Mouse (Mus musculus) cerebellum, postnatal 10 days (tissue): Measurements from ENCODE around the gene Cntfr.
"Not testable (repeated sequence)": the region's sequence is repeated elsewhere in the genome, so short reads cannot be mapped to it uniquely, and the experiment has no call there.

Source experiments
- DNase-seq, 2 experiments: peaks; one replicate each; pipeline ENCODE4 v3.0.0; 2021; ENCODE audit warnings: mixed read lengths in 2 of 2

Gene Cntfr

GRCm38 (mm10) chr4:41708192-41708745, 11.4 kb upstream of the Cntfr start:
- DNase-seq = peak; percentile 70 to 89

GRCm38 (mm10) chr4:41707011-41707535, 10.2 kb upstream of the Cntfr start:
- DNase-seq = peak; percentile 86 to 87

GRCm38 (mm10) chr4:41705922-41706754, 9.2 kb upstream of the Cntfr start:
- DNase-seq = peak; percentile 69 to 75

- DNase-seq = no peak
Measured at GRCm38 (mm10) chr4:41704651-41705050, 7.8 kb upstream of the Cntfr start.

- DNase-seq = not testable (repeated sequence)
Measured at GRCm38 (mm10) chr4:41702226-41702625, 5.3 kb upstream of the Cntfr start.

GRCm38 (mm10) chr4:41700224-41700623, 3.3 kb upstream of the Cntfr start:
- not testable (repeated sequence) for DNase-seq

- DNase-seq = peak in 1 of 2 experiments; percentile 1
Measured at GRCm38 (mm10) chr4:41699783-41700182, 2.9 kb upstream of the Cntfr start, which contains the start of gene Il11ra1. Gene Il11ra1 (plus strand): TSS chr4:41699989.

- DNase-seq = peak; percentile 69 to 80
Measured at GRCm38 (mm10) chr4:41698421-41699016, 1.6 kb upstream of the Cntfr start.

- peak in 1 of 2 experiments; percentile 4 for DNase-seq
Measured at GRCm38 (mm10) chr4:41696452-41696851, 437 bp downstream of the Cntfr start.

GRCm38 (mm10) chr4:41695800-41696199, 1.1 kb downstream of the Cntfr start:
- DNase-seq = peak in 1 of 2 experiments; percentile 38

- DNase-seq = not testable (repeated sequence)
Measured at GRCm38 (mm10) chr4:41693511-41693910, 3.4 kb downstream of the Cntfr start.

- DNase-seq = not testable (repeated sequence)
Measured at GRCm38 (mm10) chr4:41690014-41690413, 6.9 kb downstream of the Cntfr start.

GRCm38 (mm10) chr4:41688562-41688961, 8.3 kb downstream of the Cntfr start:
- peak; percentile 52 to 70 for DNase-seq

- DNase-seq = not testable (repeated sequence)
Measured at GRCm38 (mm10) chr4:41685882-41686492, 10.9 kb downstream of the Cntfr start.

- not testable (repeated sequence) for DNase-seq
Measured at GRCm38 (mm10) chr4:41684931-41685453, 11.9 kb downstream of the Cntfr start.

GRCm38 (mm10) chr4:41684131-41684930, 12.6 kb downstream of the Cntfr start:
- DNase-seq = not testable (repeated sequence)

GRCm38 (mm10) chr4:41683303-41683702, 13.6 kb downstream of the Cntfr start:
- peak in 1 of 2 experiments; percentile 50 for DNase-seq

GRCm38 (mm10) chr4:41682789-41683188, 14.1 kb downstream of the Cntfr start:
- DNase-seq = no peak

- DNase-seq = no peak
Measured at GRCm38 (mm10) chr4:41681947-41682346, 14.9 kb downstream of the Cntfr start.

GRCm38 (mm10) chr4:41681176-41681575, 15.7 kb downstream of the Cntfr start:
- no peak for DNase-seq

- no peak for DNase-seq
Measured at GRCm38 (mm10) chr4:41679291-41679690, 17.6 kb downstream of the Cntfr start.

GRCm38 (mm10) chr4:41678863-41679262, 18.0 kb downstream of the Cntfr start:
- DNase-seq = no peak
